Mouse (Mus musculus) lung, postnatal 14 days (tissue): ENCODE measurements at regions not wholly inside any gene's neighbourhood (a gene's known extent, or its start where the extent isn't known, plus 50 kb on each side); places are given as distances from the start of the nearest gene placed in this dataset.
A peak's percentile ranks its signal among the peaks of the same experiment; 100 is the strongest.

Source experiments
- DNase-seq: peaks from one replicate; pipeline ENCODE4 v3.0.0; 2021

DNA sequence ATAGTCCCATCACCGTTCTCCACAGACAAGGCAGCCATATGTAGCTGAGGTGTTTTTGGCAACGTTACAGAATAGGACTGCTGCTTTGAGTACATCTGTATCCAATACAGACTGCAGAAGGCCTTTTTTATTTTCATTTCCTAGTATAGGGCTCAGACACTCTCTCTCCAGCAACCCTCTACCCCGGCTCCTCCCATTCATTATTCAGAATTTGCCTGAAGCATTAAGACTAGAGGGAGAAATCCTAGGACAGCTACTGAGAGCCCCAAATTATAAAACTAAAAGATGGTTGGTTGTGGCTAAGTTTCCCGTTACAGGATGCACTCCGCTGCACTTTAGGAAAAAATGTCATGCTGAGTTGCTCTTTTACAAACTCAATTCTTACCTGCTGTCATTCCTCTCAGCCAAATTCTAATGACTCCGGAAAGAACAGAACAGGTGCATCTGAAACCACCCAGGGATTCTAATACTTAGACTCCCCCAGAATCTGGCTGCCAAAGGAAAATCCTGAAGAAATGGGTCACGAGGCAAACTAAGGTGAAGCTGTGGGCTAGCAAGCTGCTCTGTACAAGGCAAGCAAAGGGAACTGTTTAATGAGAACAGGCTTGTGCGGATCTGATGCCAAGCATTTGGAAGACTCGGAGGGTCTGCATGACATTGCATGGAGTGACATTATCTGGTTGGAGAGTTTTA lies 189.1 kb upstream of the Dph6 start:
- no peak for DNase-seq

GRCm38 (mm10) chr2:114844389-114844771 lies 189.6 kb upstream of the Dph6 start:
- no peak for DNase-seq

GRCm38 (mm10) chr2:114848439-114848838 lies 193.7 kb upstream of the Dph6 start:
- DNase-seq, result no peak

DNA sequence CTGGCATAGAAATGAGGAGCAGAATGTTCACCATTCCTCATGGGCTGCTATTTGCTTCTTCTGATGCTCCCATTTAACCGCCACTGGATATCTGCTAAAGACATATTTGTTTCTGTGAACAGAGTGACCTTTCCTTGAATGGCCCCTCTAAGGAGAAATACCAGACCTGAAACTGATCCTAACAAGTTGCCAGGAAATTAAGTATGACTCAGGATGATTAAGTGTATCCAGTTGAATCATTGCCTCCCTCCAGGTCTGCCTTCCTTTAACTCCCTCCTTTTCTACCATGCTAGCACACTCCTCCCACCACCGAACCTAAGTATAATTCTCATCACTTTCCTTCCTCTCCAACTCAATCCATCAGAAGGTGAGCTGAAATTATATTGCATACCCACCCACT lies 194.2 kb upstream of the Dph6 start:
- DNase-seq, result no peak

DNA sequence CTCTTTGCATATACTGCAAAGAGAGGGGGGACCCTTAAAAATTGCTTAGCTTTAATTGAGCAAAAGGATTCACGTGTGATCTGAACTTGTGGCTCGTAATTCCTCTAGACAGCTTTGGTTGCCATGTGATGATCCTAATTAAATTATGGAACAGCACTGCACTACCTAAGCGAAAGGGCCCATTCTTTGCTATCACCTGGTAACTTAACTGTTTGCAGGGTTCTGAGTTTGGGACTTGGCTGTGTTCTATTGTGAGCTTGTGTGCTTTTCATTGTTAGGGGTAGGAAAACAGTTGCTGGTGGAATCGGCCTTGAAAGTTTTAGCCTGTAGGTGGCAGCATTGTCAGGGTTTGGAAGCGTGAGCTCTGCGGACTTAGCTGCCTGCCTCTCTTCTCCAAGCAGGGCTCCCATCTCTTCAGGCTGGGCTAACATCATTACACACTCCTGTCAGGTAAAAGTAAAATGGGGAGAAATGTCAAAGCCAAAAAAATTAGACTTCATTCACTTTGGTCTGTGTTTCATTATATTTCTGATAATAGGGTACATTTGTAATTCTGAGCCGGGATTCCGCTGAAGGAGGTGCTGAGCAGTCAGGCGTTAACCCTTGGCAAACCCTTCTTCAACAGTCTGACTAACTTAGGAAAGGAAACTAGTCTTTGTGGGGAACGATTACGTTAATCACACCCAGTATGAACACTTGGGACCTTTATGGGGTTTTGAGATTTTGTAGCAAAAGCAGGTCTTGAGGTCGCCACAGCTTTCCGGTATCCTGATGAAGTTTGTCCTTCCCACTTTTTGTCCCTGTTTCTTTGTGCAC lies 199.2 kb upstream of the Dph6 start:
- DNase-seq, result peak; percentile 79

GRCm38 (mm10) chr2:114872272-114872671 lies 217.5 kb upstream of the Dph6 start:
- DNase-seq, result no peak

DNA sequence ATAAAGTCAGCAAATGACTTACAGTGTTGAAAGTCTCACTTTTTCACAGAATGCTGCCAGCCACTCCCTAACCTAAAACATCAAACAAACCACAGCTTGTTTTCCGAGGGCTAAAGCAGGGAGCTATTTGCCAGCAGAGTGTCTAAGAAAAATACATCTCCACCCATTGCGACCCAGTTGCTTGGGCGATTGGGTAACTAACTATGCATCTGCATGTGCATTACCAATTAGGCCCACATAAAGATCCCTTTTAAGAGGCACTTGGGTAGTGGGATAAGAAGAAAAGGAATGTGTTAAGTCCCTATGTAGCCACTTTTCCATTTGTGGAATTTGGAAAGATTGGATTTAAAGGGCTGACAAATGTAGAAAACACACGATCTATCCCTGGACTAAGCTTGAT lies 218.3 kb upstream of the Dph6 start:
- no peak for DNase-seq

GRCm38 (mm10) chr2:114879084-114879483 lies 224.3 kb upstream of the Dph6 start:
- no peak for DNase-seq

GRCm38 (mm10) chr2:114879784-114880183 lies 225.0 kb upstream of the Dph6 start:
- DNase-seq, result no peak

DNA sequence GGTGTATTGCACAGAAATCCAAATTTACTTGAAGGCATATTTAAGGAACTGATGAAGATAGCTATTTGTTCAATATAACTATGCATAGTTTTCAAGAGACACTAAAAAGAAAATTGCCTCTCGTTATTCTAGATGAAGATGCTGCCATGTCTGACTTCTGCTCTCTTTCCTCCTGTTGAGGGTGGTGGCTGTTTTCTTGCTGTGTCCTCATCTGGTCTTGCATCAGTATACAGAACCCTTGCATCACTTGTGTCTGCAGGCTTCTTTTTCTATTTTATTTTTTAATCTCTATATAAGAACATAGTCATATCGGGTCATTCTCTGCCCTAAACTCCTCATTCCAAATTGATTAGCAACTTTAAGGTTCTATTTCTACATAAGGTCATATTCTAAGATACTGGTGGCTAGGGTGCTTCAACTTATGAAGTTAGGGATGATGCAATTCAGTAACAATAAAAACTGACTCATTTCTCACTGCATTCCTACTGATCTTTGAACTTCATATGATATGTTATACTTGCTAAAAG lies 231.0 kb upstream of the Dph6 start:
- no peak for DNase-seq

DNA sequence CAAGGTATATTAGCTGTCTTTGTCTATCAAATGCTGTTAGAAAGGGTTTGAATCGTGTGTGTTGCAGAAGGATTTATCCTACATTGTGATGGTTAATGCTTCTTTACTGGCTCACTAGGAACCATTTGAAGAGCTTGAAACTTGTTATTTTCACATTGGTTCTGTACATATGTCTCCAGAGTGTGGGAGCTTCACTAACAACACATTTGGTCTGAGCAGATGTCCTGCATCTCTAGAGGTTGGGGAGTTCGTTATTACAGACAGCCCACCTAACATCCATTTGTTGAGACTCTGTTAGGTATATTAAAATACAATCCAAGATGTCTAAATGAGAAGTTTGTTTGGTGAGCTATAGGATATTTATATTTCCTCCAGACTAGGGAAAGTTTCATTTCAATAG lies 244.0 kb upstream of the Dph6 start:
- no peak for DNase-seq

DNA sequence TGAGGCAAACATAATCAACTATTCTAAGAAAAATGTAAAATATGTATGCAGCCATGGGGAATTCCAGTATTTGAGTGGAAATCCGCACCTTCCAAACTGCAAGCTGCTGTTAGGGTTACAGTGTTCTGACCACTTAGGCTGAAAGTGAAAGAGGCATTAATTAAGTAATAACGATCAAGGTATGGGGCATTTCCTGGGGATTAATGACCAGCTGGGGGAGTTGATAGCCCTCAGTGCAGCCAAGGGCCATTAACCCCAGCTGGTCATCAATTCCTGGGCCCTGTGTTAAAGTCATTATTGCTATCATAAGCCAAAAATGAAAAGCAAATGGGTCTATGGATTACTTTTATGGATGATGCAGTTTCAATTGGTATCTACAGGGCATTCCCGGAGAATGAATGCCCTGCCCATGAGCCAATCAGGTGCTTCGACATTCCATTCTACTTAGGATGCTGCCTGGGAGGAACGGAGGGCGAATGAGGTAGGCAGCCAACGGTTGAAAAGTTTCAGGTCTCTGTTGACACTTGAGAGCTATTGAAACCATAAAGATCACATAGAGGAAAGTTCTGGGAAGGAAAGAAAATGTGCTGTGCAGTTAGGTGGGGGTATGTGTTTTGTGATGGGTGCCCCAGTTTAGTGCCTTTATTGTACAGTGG lies 257.2 kb upstream of the Dph6 start:
- DNase-seq, result no peak

DNA sequence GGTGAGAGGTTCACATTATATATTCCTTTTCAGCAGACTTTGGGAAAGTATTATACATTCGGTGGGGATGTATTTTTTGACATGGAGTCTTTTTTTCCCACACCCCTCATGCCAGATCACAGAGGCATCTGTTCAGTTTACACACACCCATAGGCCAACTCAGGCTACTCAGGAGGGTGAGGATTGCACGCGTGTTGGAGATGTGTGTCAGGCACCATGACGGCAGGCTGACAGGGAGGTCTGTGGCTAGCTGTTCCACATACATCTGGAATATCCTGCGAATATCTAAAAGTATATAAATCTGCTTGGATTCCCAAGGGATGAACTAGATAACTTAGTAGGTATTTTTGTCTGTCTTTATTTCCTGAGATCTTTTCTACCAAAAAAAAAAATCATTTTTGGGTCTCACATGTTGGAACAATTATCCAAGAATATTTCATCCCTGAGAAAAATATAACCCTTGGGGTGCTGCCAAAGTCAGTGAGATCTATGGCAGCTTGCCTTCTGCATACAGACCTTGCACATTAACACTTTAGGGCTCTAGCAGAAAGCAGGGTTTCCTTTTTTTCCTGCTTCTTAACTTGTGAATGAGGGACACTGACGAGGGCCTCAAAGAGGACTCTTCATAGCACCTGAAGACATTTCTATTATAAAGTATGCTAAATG lies 260.4 kb upstream of the Dph6 start:
- no peak for DNase-seq

- DNase-seq, result no peak
Observed at GRCm38 (mm10) chr2:114918420-114919332, 263.9 kb upstream of the Dph6 start.

- no peak for DNase-seq
Observed at GRCm38 (mm10) chr2:114923911-114924310, 269.1 kb upstream of the Dph6 start.

GRCm38 (mm10) chr2:114935436-114935835 lies 280.7 kb upstream of the Dph6 start:
- DNase-seq, result no peak

- DNase-seq, result no peak
Observed at GRCm38 (mm10) chr2:114938416-114939147, 283.8 kb upstream of the Dph6 start.

DNA sequence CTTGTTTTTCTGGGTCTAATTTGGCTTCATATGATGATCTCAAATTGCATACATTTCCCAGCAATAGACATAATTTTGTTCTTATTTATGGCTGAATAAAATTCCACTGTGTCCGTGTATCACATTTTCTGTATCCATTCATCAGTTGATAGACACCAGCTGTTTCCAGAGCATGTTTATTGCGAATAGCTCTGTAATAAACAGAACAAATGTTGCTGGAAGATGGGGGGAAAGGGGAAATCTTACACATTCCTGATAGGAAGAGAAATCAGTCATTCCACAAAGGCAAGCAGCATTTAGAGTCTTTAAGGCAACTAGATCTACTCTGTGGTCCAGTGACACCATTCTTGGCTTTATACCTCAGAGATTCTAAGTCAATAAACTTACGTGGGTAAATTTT lies 311.3 kb upstream of the Dph6 start:
- no peak for DNase-seq

DNA sequence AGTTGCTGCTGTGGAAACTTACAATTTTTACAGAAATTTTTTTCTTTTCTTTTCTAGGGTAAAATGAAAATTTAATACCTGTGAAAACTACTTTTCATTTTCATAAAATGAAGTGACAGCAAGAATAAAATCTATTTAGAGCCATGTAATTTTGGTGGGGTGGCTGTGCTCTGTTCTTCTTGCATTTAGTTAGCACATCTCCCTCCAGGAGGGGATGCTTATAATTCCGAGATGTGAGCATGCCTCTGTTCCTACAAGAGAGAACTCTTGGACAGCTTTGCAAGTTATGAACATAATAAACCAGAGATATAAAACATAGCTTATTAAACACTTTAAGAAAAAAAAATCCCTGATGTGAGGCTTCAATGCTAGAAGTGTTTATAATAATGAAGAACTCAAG lies 313.9 kb upstream of the Dph6 start:
- DNase-seq, result no peak

GRCm38 (mm10) chr2:114993419-114993818 lies 338.7 kb upstream of the Dph6 start:
- DNase-seq, result no peak

GRCm38 (mm10) chr2:114993882-114994281 lies 339.1 kb upstream of the Dph6 start:
- DNase-seq, result no peak
